10 mouse cellular contexts compared by ENCODE assay signal in genomic region chr1:175118904-175119555, GRCm38 (mm10).
DNase-seq lines count a peak whose midpoint lies in the region; ATAC-seq and TF ChIP-seq lines count a peak whose summit lies in the region.
"Had no signal": no experiment of that assay in that cellular context is flagged by ENCODE, and none has a peak within 500 bp of the region (broad histone marks: within the 10 kb centered on the region; RNA-seq: fewer than 3 reads in every experiment).

No protein-coding gene starts in this region.

- no peaks in the 10 kb centered on the region for H3K36me3 ChIP-seq in lung, postnatal 0 days (ENCODE audit: insufficient read depth, low read length)
- no peaks in the 10 kb centered on the region for H3K36me3 ChIP-seq in forebrain, embryonic 14.5 days (ENCODE audit: control insufficient read depth, insufficient read depth, low read length)
- H3K36me3 ChIP-seq: embryonic facial prominence, embryonic 12.5 days; lung, embryonic 15.5 days had no signal

- peak; percentile 30 for DNase-seq in adrenal gland, postnatal 10 days
- DNase-seq in adrenal gland, adult 8-10 months: no peak
- DNase-seq in lung, postnatal 0 days (ENCODE audit: low spot score): peak; percentile 11
- no peak for DNase-seq in lung, postnatal 4 days
- peak; percentile 38 for DNase-seq in forebrain, embryonic 14.5 days (ENCODE audit: low spot score)
- no peak for DNase-seq in left cerebral cortex, adult 8-10 months (ENCODE audit: low spot score in 2 of 2)
- no peak for DNase-seq in yolk sac, embryonic 10.5 days (ENCODE audit: low spot score)

- WGBS in lung, postnatal 0 days: 66% methylated on average over 4 of the region's 4 CpGs
- WGBS in forebrain, embryonic 14.5 days: 71% methylated on average over 4 of the region's 4 CpGs

- H3K27me3 ChIP-seq in lung, postnatal 0 days (replicated peaks; ENCODE audit: insufficient read depth, low read length): no peaks in the 10 kb centered on the region
- no peaks in the 10 kb centered on the region for H3K27me3 ChIP-seq in forebrain, embryonic 14.5 days (replicated peaks; ENCODE audit: control insufficient read depth, insufficient read depth, low read length)
- H3K27me3 ChIP-seq: embryonic facial prominence, embryonic 12.5 days; lung, embryonic 15.5 days had no signal

- no peaks in the 10 kb centered on the region for H3K9me3 ChIP-seq in lung, postnatal 0 days (ENCODE audit: low read length)
- no peaks in the 10 kb centered on the region for H3K9me3 ChIP-seq in forebrain, embryonic 14.5 days (replicated peaks; ENCODE audit: control insufficient read depth, low read length)
- H3K9me3 ChIP-seq: embryonic facial prominence, embryonic 12.5 days; lung, embryonic 15.5 days had no signal

- H3K27ac ChIP-seq in lung, postnatal 0 days (ENCODE audit: low read length): no peak overlapping the region
- no peak overlapping the region for H3K27ac ChIP-seq in forebrain, embryonic 14.5 days (ENCODE audit: low read depth, low read length)
- H3K27ac ChIP-seq: embryonic facial prominence, embryonic 12.5 days; lung, embryonic 15.5 days had no signal

- H3K4me1 ChIP-seq in lung, postnatal 0 days (ENCODE audit: insufficient read depth, low read depth, low read length): no peaks in the 10 kb centered on the region
- H3K4me1 ChIP-seq in forebrain, embryonic 14.5 days (ENCODE audit: control insufficient read depth, insufficient read depth, low read length): no peaks in the 10 kb centered on the region
- H3K4me1 ChIP-seq: embryonic facial prominence, embryonic 12.5 days; lung, embryonic 15.5 days had no signal

- peak; percentile 48 for TF ChIP-seq CTCF in lung, postnatal 0 days (IDR thresholded peaks at IDR 0.05)

- no peak overlapping the region for H3K4me3 ChIP-seq in lung, postnatal 0 days (ENCODE audit: low read depth, low read length)
- no peak overlapping the region for H3K4me3 ChIP-seq in forebrain, embryonic 14.5 days (ENCODE audit: low read depth, low read length)
- H3K4me3 ChIP-seq: embryonic facial prominence, embryonic 12.5 days; lung, embryonic 15.5 days had no signal

- H3K9ac ChIP-seq in lung, postnatal 0 days (replicated peaks; ENCODE audit: low read depth): no peak overlapping the region
- H3K9ac ChIP-seq in forebrain, embryonic 14.5 days (ENCODE audit: low read length): no peak overlapping the region
- H3K9ac ChIP-seq: embryonic facial prominence, embryonic 12.5 days; lung, embryonic 15.5 days had no signal

- no peak for TF ChIP-seq EP300 in lung, postnatal 0 days (IDR thresholded peaks at IDR 0.05)

- no peak overlapping the region for H3K4me2 ChIP-seq in lung, postnatal 0 days (replicated peaks; ENCODE audit: low read depth, low read length)
- no peak overlapping the region for H3K4me2 ChIP-seq in forebrain, embryonic 14.5 days (ENCODE audit: low read length)
- H3K4me2 ChIP-seq: embryonic facial prominence, embryonic 12.5 days; lung, embryonic 15.5 days had no signal

- ATAC-seq in lung, postnatal 0 days: no peak
- ATAC-seq in forebrain, embryonic 14.5 days: peak; percentile 46; the same call in 1 of the 2 replicates
- peak; percentile 55; the same call in 1 of the 2 replicates for ATAC-seq in megakaryocyte-erythroid progenitor cell, adult 5-6 weeks (replicated peaks; ENCODE audit: low FRiP score, low TSS enrichment, poor library complexity, severe bottlenecking)

Comparison
In these comparisons a context has a peak if more than half of its experiments do, and no peak if none do; other contexts are left out.
1. DNase-seq: peak in adrenal gland, postnatal 10 days (single experiment), lung, postnatal 0 days (single experiment) and forebrain, embryonic 14.5 days (single experiment); none in adrenal gland, adult 8-10 months (single experiment), lung, postnatal 4 days (0 of 2), left cerebral cortex, adult 8-10 months (0 of 2) and yolk sac, embryonic 10.5 days (single experiment).